Comparison of ENCODE assay signal across 19 mouse cellular contexts in genomic region chr7:113148700-113149099, GRCm38 (mm10). TPM values are rescaled to one million over a fixed set of nuclear protein-coding genes. Genes with fewer than 3 reads are reported as not detected.
DNase-seq lines count a peak whose midpoint lies in the region; ATAC-seq and TF ChIP-seq lines count a peak whose summit lies in the region.
"Had no signal": no experiment of that assay in that cellular context is flagged by ENCODE, and none has a peak within 500 bp of the region (broad histone marks: within the 10 kb centered on the region; RNA-seq: fewer than 3 reads in every experiment).

No protein-coding gene starts in this region.

- no peak for TF ChIP-seq CTCF in gastrocnemius, adult 2 months (IDR thresholded peaks at IDR 0.05)
- peak; percentile 85 for TF ChIP-seq CTCF in Patski (IDR thresholded peaks at IDR 0.05)
- no peak; the same call in 1 of the 2 replicates for TF ChIP-seq CTCF in left cerebral cortex, adult 2 months (IDR thresholded peaks at IDR 0.05)

- CTCF ChIA-PET in Patski (lab: Charles Lee): interaction anchor here (1.2 to 4.8 kb wide), 4 partner anchors 13 to 162 kb away, joined by 4 to 53 read pairs (median 4); no protein-coding TSS in a partner anchor

- WGBS in limb, embryonic 10.5 days: 90% methylated on average over 6 of the region's 6 CpGs

- no peaks in the 10 kb centered on the region for H3K36me3 ChIP-seq in limb, embryonic 10.5 days
- H3K36me3 ChIP-seq: forebrain, embryonic 10.5 days; heart, embryonic 13.5 days; hindbrain, embryonic 12.5 days had no signal

- ATAC-seq in Patski: no peak

- POLR2A ChIA-PET in Patski (lab: Charles Lee): no interaction called here

- H3K27me3 ChIP-seq in Patski: no peaks in the 10 kb centered on the region
- no peaks in the 10 kb centered on the region for H3K27me3 ChIP-seq in limb, embryonic 10.5 days (ENCODE audit: low read depth, poor library complexity, severe bottlenecking)

- H3K27ac ChIP-seq in gastrocnemius, adult 2 months: peak overlapping the region; percentile 72
- peak overlapping the region; percentile 87 for H3K27ac ChIP-seq in limb, embryonic 10.5 days
- no peak overlapping the region for H3K27ac ChIP-seq in left cerebral cortex, adult 2 months
- H3K27ac ChIP-seq: heart, embryonic 13.5 days; hindbrain, embryonic 12.5 days; hindbrain, postnatal 0 days had no signal

- intact Hi-C loops in gastrocnemius, adult 2 months (cut with DNase I): loop anchor here (5.0 kb wide), 1 partner anchor 59 kb away; the partner anchor contains the start of gene Arntl
- intact Hi-C loops in gastrocnemius, postnatal 14 days (cut with DNase I; ENCODE audit: low total_unique reads): loop anchor here (1.0 kb wide), 1 partner anchor 19 kb away; no protein-coding TSS in a partner anchor
- intact Hi-C loops in left cerebral cortex, adult 2 months (cut with DNase I): loop anchor here (10.0 kb wide), 1 partner anchor 286 kb away; no protein-coding TSS in a partner anchor

- in situ Hi-C loops in Patski (cut with MboI; ENCODE audit: low pct_unique_long_range_greater_than_20kb): loop anchor here (5.0 to 25.0 kb wide), 3 partner anchors 59 to 439 kb away; partner anchors contain the start of gene Arntl

- peaks cover 31% of the 10 kb centered on the region for H3K4me1 ChIP-seq in limb, embryonic 10.5 days

- H3K9me3 ChIP-seq in limb, embryonic 10.5 days (replicated peaks): no peaks in the 10 kb centered on the region
- H3K9me3 ChIP-seq: forebrain, embryonic 10.5 days; heart, embryonic 13.5 days; hindbrain, embryonic 12.5 days had no signal

- H3K4me3 ChIP-seq in gastrocnemius, adult 2 months: no peak overlapping the region
- H3K4me3 ChIP-seq in limb, embryonic 10.5 days: no peak overlapping the region
- no peak overlapping the region for H3K4me3 ChIP-seq in left cerebral cortex, adult 2 months
- H3K4me3 ChIP-seq: erythroblast, embryonic 14.5 days; heart, embryonic 13.5 days; hindbrain, embryonic 12.5 days had no signal

- DNase-seq in gastrocnemius, adult 2 months: no peak
- DNase-seq in gastrocnemius, postnatal 14 days: no peak
- DNase-seq in 3T3-L1 (ENCODE audit: low read depth, low spot score): peak; percentile 73
- DNase-seq in Patski (ENCODE audit: low read depth, low spot score): no peak
- no peak for DNase-seq in limb, embryonic 10.5 days (ENCODE audit: low spot score)
- no peak for DNase-seq in thymus, postnatal 10 days (ENCODE audit: low spot score in 2 of 2)
- no peak for DNase-seq in ovary, adult 18-20 months (ENCODE audit: low spot score)
- no peak for DNase-seq in left cerebral cortex, adult 2 months (ENCODE audit: extremely low spot score in 1 of 2, low spot score in 2 of 2)
- DNase-seq: adrenal gland, postnatal 10 days; B cell, adult 2 months; cerebellum, adult 18-20 months; cerebellum, adult 9-11 months; cerebellum, postnatal 36 days; kidney, adult 11 months had no signal

RNA-seq across cellular contexts. Expression of gene Arntl, which starts 58.6 kb away (rescaled TPM):
- total RNA-seq in gastrocnemius, adult 2 months (2021): 10 to 100 TPM; 17.6 to 39.4 TPM
- 10 to 100 TPM; 11.8 to 13.1 TPM for total RNA-seq in gastrocnemius, postnatal 14 days (2021)
- polyA plus RNA-seq in Patski (2021): 12.9 TPM
- 8.0 and 9.6 TPM in 2 replicates for polyA plus RNA-seq in limb, embryonic 10.5 days (2016; fragmentation: Nextera tagmentation; extraction: Ambion mirVana)
- 10 to 100 TPM; 41.6 to 50.4 TPM for total RNA-seq in left cerebral cortex, adult 2 months (2021)
